Mouse (Mus musculus) lung, postnatal 25 days (tissue): ENCODE measurements at regions not wholly inside any gene's neighbourhood (a gene's known extent, or its start where the extent isn't known, plus 50 kb on each side); places are given as distances from the start of the nearest gene placed in this dataset.

Experiments
- DNase-seq: peaks from one replicate; pipeline ENCODE4 v3.0.0; 2022; ENCODE audit warnings: low spot score

- peak; percentile 26 for DNase-seq
Measured at GRCm38 (mm10) chr10:84024901-84025300, 302.2 kb downstream of the 1500009L16Rik start.

GRCm38 (mm10) chr10:84026798-84027197, 304.1 kb downstream of the 1500009L16Rik start:
- DNase-seq = no peak

GRCm38 (mm10) chr10:84036131-84036877, 313.6 kb downstream of the 1500009L16Rik start:
- no peak for DNase-seq

GRCm38 (mm10) chr10:84048706-84049105, 326.0 kb downstream of the 1500009L16Rik start:
- no peak for DNase-seq

GRCm38 (mm10) chr10:84052696-84053095, 330.0 kb downstream of the 1500009L16Rik start:
- no peak for DNase-seq

- DNase-seq = no peak
Measured at GRCm38 (mm10) chr10:84054551-84055336, 332.1 kb downstream of the 1500009L16Rik start.

- DNase-seq = peak; percentile 58
Measured at GRCm38 (mm10) chr10:84055402-84056167, 332.9 kb downstream of the 1500009L16Rik start.

- no peak for DNase-seq
Measured at GRCm38 (mm10) chr10:84056323-84057169, 333.9 kb downstream of the 1500009L16Rik start.

GRCm38 (mm10) chr10:84058301-84058700, 335.6 kb downstream of the 1500009L16Rik start:
- no peak for DNase-seq

GRCm38 (mm10) chr10:84059646-84060491, 337.2 kb downstream of the 1500009L16Rik start:
- no peak for DNase-seq

- DNase-seq = peak; percentile 85
Measured at GRCm38 (mm10) chr10:84060492-84061218, 338.0 kb downstream of the 1500009L16Rik start.

GRCm38 (mm10) chr10:84067052-84067650, 344.5 kb downstream of the 1500009L16Rik start:
- DNase-seq = peak; percentile 23

- DNase-seq = no peak
Measured at GRCm38 (mm10) chr10:84069806-84070205, 347.1 kb downstream of the 1500009L16Rik start.

- no peak for DNase-seq
Measured at GRCm38 (mm10) chr10:84072866-84073483, 350.3 kb downstream of the 1500009L16Rik start.

GRCm38 (mm10) chr10:84075581-84075980, 352.9 kb downstream of the 1500009L16Rik start:
- no peak for DNase-seq

- DNase-seq = no peak
Measured at GRCm38 (mm10) chr10:84080236-84080635, 357.6 kb downstream of the 1500009L16Rik start.

- no peak for DNase-seq
Measured at GRCm38 (mm10) chr10:84081673-84082072, 358.7 kb downstream of the Nuak1 start.

- no peak for DNase-seq
Measured at GRCm38 (mm10) chr10:84087528-84087927, 352.9 kb downstream of the Nuak1 start.

GRCm38 (mm10) chr10:84087929-84088328, 352.5 kb downstream of the Nuak1 start:
- no peak for DNase-seq
